Mouse (Mus musculus) forebrain, embryonic 10.5 days (tissue): ENCODE results near the gene Sowahb. TPM values are rescaled to one million over a fixed set of nuclear protein-coding genes. Genes with fewer than 3 reads are reported as not detected.
A peak's percentile ranks its signal among the peaks of the same experiment; 100 is the strongest.

ENCODE experiments used
- DNase-seq: peaks from one replicate; pipeline ENCODE4 v3.0.0-alpha.2; 2017; ENCODE audit warnings: low spot score; ENCODE audit errors: extremely low spot score
- H3K27ac ChIP-seq: fragments of 300-500 bp; sonication (generic); 2 replicates; pipeline ENCODE4 v1.5.1; 2016; ENCODE audit warnings: mild to moderate bottlenecking
- H3K27me3 ChIP-seq: fragments of 300-500 bp; sonication (generic); 2 replicates; pipeline ENCODE4 v1.6.1; 2016; ENCODE audit warnings: mild to moderate bottlenecking; ENCODE audit not compliant: poor library complexity, severe bottlenecking
- H3K36me3 ChIP-seq: fragments of 300-500 bp; sonication (generic); replicated peaks from 2 replicates; pipeline ENCODE4 v1.6.1; 2016; ENCODE audit warnings: mild to moderate bottlenecking, moderate library complexity
- H3K4me1 ChIP-seq: fragments of 300-500 bp; sonication (generic); 2 replicates; pipeline ENCODE4 v1.6.1; 2016
- H3K4me3 ChIP-seq: fragments of 300-500 bp; sonication (generic); 2 replicates; pipeline ENCODE4 v1.5.1; 2016; ENCODE audit warnings: mild to moderate bottlenecking, moderate library complexity
- H3K9me3 ChIP-seq: fragments of 300-500 bp; sonication (generic); 2 replicates; pipeline ENCODE4 v1.6.1; 2016; ENCODE audit warnings: mild to moderate bottlenecking, moderate library complexity
- WGBS: fragments of 180-500 bp; shearing (Covaris S2); methylation state at CpG from one replicate; pipeline ENCODE4 v1.1.7; 2016; 5-methylcytosine and 5-hydroxymethylcytosine counted together
- polyA plus RNA-seq: library from polyadenylated mRNA; unstranded; fragments of >200 nt; fragmentation: Nextera tagmentation; extraction: Ambion mirVana; gene quantifications from 2 replicates; pipeline ENCODE4 v1.2.1, GENCODE M21; 2016

Gene Sowahb
- polyA plus RNA-seq, 1 experiment from 2014 or later, result 0.43 TPM

DNA sequence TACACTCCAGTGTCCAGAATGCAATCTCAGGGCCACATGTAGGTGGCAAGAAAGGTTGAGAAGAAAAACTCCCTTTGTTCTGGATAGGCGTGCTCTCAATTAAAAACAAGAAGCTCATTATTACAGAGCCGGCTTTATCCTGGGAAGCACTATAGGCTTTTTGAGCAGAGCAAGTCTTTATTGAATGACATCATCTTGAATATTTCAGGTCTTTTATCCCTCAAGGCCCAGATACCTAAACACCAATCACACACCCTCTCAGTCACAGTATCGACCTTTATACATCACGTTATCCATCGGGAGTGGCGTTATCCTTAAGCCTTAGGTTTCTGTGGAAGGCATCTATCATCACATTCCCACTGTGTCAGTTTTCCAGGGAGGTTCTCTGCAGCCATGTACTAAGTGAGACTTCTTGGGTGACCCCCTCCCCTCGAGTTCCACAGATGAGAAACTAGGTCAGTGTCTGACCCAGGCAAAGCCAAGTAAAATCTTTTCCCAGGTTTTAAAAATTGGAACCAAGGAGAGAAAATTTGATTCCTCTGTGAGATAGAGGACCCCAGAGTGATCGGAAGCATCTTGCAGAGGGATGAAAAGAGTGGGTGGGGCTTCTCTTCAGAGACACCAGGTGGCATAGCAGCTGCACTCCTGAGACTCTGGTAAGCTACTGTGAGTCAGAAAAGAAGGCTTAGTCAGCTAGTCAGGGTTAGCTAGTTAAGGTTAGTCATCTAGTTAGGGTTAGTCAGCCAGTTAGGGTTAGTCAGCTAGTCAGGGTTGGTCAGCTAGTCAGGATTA, 9.0 kb upstream of the Sowahb start:
- DNase-seq, result no peak
- Histone ChIP-seq H3K27me3 (peaks cover 15% of the 10 kb centered on the region), H3K4me1 (peaks cover 11% of the 10 kb centered on the region), H3K9me3 (0 out of 2 replicates have a peak, but pooled peaks cover 4% of the 10 kb centered on the region), H3K4me3 (no peak overlapping the region), H3K36me3 (no peaks in the 10 kb centered on the region), H3K27ac (peak overlapping the region; percentile 51; the same call in 1 of the 2 replicates)
- WGBS, result 51% methylated on average over 8 of the region's 8 CpGs

DNA sequence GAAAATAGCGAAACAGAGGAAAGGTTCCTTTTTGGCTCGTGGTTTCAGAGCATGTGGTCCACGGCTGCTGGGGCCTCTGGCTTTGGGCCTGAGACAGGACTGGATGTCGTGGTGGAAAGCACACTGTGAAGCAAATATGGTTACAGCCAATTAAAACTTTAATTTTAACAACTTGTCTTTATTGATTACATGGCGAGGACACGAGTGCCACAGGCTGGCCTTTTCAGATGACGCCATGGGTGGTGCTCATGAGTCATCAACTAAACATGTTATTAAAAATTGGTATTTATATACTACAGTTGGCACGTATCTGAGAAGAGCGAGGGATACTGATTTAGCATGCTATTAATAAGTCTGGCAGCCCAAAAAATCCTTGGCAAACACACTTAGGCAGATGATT, 7.1 kb upstream of the Sowahb start:
- Histone ChIP-seq H3K9me3 (0 out of 2 replicates have a peak, but pooled peaks cover 4% of the 10 kb centered on the region), H3K4me3 (no peak overlapping the region), H3K27ac (no peak overlapping the region), H3K36me3 (no peaks in the 10 kb centered on the region), H3K27me3 (peaks cover 33% of the 10 kb centered on the region), H3K4me1 (peaks cover 11% of the 10 kb centered on the region)
- WGBS, result 89% methylated on average over 9 of the region's 9 CpGs
- DNase-seq, result no peak

- Histone ChIP-seq H3K9me3 (no peaks in the 10 kb centered on the region), H3K27ac (no peak overlapping the region), H3K4me1 (peaks cover 11% of the 10 kb centered on the region), H3K27me3 (peaks cover 42% of the 10 kb centered on the region), H3K4me3 (no peak overlapping the region), H3K36me3 (no peaks in the 10 kb centered on the region)
- 51% methylated on average over 5 of the region's 5 CpGs for WGBS
- DNase-seq, result no peak
These were observed 6.2 kb upstream of the Sowahb start for GRCm38 (mm10) chr5:93051041-93051440.

DNA sequence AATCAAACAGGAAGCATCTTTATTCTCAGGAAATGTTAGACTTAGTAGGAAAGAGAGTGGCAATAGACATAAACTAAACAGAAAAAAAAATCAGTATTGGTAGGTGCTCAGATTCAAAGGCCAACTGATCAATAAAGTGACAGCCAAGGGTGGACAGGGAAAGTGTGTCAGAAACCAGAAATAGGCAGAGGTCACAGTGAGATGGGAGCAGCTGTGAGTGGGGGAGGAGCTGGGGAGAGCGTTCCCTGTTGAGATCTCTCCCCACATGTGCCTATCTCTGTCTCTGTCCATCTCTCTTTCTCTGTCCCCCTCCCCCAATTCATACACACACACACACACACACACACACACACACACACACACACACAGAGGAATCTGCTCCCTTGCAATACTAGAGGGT, 5.1 kb upstream of the Sowahb start:
- Histone ChIP-seq H3K36me3 (no peaks in the 10 kb centered on the region), H3K4me1 (peaks cover 17% of the 10 kb centered on the region), H3K9me3 (no peaks in the 10 kb centered on the region), H3K4me3 (no peak overlapping the region), H3K27me3 (peaks cover 53% of the 10 kb centered on the region), H3K27ac (no peak overlapping the region)
- DNase-seq, result no peak
- 89% methylated on average over 1 of the region's 1 CpGs for WGBS

DNA sequence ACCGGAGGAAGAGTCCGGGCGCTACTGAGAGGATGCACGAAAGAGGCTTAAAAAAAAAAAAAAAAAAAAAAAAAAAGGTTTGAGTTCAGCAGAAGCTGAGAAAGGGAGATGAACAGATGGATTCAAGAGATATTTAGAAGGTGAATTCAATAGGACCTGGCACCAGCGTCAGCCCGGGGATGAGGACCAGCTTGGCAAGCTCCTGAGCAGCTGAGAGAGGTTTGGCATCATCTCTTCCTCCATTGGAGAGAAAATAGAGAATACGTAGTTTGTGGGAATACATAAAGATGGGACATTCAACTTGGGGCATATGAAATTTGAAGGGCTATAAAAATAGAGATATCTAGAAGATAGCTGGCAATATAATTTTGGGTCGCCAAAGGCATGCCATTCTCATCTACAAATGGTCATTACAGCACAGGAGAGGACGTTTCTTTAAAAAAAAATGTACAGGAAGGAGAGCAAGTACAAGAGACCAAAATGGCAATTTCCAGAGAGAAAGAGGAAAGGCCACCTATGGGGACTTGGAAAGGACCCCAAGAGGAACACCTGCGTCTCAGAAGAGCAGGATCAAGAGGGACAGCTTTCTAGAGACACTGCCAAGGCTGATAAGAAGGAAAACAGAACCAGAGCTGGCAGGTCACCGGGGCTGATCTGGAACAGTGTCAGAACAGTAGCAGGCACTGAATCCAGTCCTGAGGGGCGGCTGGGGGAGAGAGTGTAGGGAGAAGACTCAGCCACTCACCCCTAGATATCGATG, 3.8 kb upstream of the Sowahb start:
- H3K4me3 ChIP-seq, result no peak overlapping the region
- no peak for DNase-seq
- peaks cover 24% of the 10 kb centered on the region for H3K4me1 ChIP-seq
- H3K27ac ChIP-seq, result no peak overlapping the region
- no peaks in the 10 kb centered on the region for H3K9me3 ChIP-seq
- WGBS, result 73% methylated on average over 13 of the region's 13 CpGs
- no peaks in the 10 kb centered on the region for H3K36me3 ChIP-seq
- peaks cover 66% of the 10 kb centered on the region for H3K27me3 ChIP-seq

DNA sequence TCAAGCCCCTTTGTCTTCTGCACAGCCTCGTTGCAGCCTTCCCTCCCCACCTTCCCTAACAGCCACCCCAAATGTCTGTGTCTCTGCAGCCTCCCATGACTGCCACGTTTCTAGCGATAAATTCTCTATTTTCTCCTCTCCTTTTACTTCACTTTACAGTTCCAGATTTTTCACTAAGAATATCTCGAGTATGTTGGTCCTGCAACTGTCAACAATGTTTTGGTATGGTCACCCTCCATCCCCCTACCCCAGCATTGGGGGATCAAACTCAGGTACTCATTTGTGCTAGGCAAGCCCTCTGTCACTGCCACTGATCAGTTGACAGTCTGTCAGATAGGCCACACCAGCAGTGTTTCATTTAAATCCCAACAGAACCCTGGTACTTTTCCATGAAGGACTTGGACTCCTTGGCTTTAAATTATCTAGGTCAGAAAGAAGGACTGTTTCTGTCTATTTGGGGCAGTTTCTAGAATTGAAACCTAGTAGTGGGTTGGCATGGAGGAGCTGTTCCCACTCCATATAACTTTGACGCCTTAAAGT, 1.6 kb upstream of the Sowahb start:
- 24% methylated on average over 5 of the region's 5 CpGs for WGBS
- DNase-seq, result no peak
- Histone ChIP-seq H3K27ac (no peak overlapping the region), H3K4me3 (no peak overlapping the region), H3K27me3 (peaks cover 89% of the 10 kb centered on the region), H3K36me3 (no peaks in the 10 kb centered on the region), H3K4me1 (peaks cover 20% of the 10 kb centered on the region), H3K9me3 (no peaks in the 10 kb centered on the region)

GRCm38 (mm10) chr5:93045371-93045714, 521 bp upstream of the Sowahb start:
- peaks cover 96% of the 10 kb centered on the region for H3K27me3 ChIP-seq
- DNase-seq, result no peak
- H3K4me3 ChIP-seq, result peak overlapping the region; percentile 63
- 0 out of 2 replicates have a peak overlapping the region, but pooled peaks have one; percentile 37 for H3K27ac ChIP-seq
- no peaks in the 10 kb centered on the region for H3K36me3 ChIP-seq
- peaks cover 20% of the 10 kb centered on the region for H3K4me1 ChIP-seq
- WGBS, result 0% methylated on average over 19 of the region's 19 CpGs
- H3K9me3 ChIP-seq, result no peaks in the 10 kb centered on the region

DNA sequence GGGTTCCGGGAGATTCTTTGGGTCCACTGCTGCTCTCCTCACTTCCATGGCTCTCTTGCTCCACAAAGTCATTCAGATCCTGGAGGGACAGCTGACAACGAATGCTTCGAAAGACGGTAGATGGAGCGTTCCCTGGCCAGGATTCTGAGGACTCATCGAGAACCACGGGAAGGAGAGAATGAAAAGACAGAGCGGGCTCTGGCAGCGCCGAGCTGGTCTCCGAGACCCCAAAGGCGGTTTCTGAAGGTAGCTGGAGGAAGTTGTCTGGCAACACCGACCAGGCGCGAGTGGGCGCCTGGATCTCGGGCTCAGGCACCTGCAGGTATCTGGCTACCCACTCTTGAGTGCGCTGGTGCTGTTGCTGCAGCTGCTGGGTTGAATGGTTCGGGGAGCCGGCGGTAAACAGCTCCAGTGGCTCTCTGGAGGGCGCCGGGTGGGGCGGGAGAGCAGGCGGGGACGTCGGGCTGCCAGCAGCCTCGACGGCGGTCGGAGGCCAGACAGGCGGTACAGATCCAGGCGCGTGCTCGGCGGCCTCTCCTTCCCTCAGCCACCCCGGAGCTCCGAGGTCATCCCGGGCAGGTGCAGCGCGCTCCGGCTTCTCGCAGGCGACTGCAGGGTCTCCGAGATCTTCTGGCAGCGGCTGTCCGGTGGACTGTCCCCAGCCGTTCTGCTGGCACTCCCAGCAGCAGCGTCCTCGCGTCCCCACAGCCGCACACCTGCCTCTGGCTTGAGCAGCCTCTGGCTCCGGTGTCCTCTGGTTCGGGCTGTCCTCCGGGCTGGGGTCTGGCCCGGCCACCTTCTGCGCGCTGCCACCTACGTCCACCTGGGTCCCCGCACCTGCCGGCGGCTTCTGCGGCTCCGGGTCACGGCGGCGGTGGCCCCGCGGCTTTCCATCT, 886 bp downstream of the Sowahb start:
- DNase-seq, result no peak
- peaks cover 89% of the 10 kb centered on the region for H3K27me3 ChIP-seq

GRCm38 (mm10) chr5:93042831-93043687, 1.8 kb downstream of the Sowahb start:
- H3K27ac ChIP-seq, result no peak overlapping the region
- H3K27me3 ChIP-seq, result peaks cover 81% of the 10 kb centered on the region
- peaks cover 23% of the 10 kb centered on the region for H3K4me1 ChIP-seq
- H3K36me3 ChIP-seq, result no peaks in the 10 kb centered on the region
- WGBS, result 39% methylated on average over 18 of the region's 18 CpGs
- H3K4me3 ChIP-seq, result peak overlapping the region; percentile 63; the same call in 1 of the 2 replicates
- no peak for DNase-seq
- no peaks in the 10 kb centered on the region for H3K9me3 ChIP-seq

More for the DNA sequence above, 886 bp downstream of the Sowahb start:
- 3% methylated on average over 69 of the region's 69 CpGs for WGBS
- no peaks in the 10 kb centered on the region for H3K36me3 ChIP-seq
- 0 out of 2 replicates have a peak overlapping the region, but pooled peaks have one; percentile 46 for H3K27ac ChIP-seq
- H3K4me3 ChIP-seq, result peak overlapping the region; percentile 63
- no peaks in the 10 kb centered on the region for H3K9me3 ChIP-seq
- peaks cover 23% of the 10 kb centered on the region for H3K4me1 ChIP-seq

GRCm38 (mm10) chr5:93042031-93042430, 2.8 kb downstream of the Sowahb start:
- H3K27me3 ChIP-seq, result peaks cover 74% of the 10 kb centered on the region
- no peak for DNase-seq
- H3K4me3 ChIP-seq, result no peak overlapping the region
- H3K9me3 ChIP-seq, result no peaks in the 10 kb centered on the region
- peaks cover 34% of the 10 kb centered on the region for H3K4me1 ChIP-seq
- WGBS, result 73% methylated on average over 4 of the region's 4 CpGs
- H3K36me3 ChIP-seq, result no peaks in the 10 kb centered on the region
- no peak overlapping the region for H3K27ac ChIP-seq

DNA sequence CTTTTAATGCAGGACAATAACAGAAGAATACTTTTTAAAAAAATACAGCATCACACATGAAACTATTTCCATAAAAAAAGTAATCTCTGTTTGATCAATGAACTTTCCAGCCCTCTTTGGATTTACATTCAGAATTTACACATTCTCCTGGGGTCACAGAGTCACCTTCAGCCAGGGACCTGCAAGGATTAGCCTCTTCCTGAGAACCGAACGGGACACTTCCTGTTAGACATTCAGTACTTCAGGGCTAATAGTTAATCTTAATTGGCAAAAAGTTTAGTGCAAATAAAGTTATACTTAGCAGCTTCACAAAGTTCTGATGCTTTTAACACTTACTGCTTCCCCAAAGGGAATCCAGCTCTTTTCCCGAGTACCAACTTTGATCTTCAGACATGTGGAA, 3.5 kb downstream of the Sowahb start:
- Histone ChIP-seq H3K4me1 (peaks cover 38% of the 10 kb centered on the region), H3K9me3 (no peaks in the 10 kb centered on the region), H3K27ac (no peak overlapping the region), H3K36me3 (no peaks in the 10 kb centered on the region), H3K27me3 (peaks cover 66% of the 10 kb centered on the region), H3K4me3 (no peak overlapping the region)
- no peak for DNase-seq
- WGBS, result 60% methylated on average over 3 of the region's 3 CpGs
